Mouse (Mus musculus): ENCODE results near the gene Tcte1. TPM values are rescaled to one million over a fixed set of nuclear protein-coding genes. Genes with fewer than 3 reads are reported as not detected.

Tcte1 gene
- polyA plus RNA-seq, 1 experiment, result not detected

GRCm38 (mm10) chr17:45542129-45542528 is 18.9 kb downstream of the Tcte1 start:
- H3K4me1 ChIP-seq (ENCODE audit: control insufficient read depth), result no peaks in the 10 kb centered on the region
- peaks cover 84% of the 10 kb centered on the region for H3K27me3 ChIP-seq (ENCODE audit: control insufficient read depth)
- no peak overlapping the region for H3K4me3 ChIP-seq (replicated peaks)
- no peak for TF ChIP-seq GATA1 (IDR thresholded peaks at IDR 0.05; ENCODE audit: low read length)
- TF ChIP-seq TAL1 (IDR thresholded peaks at IDR 0.05; ENCODE audit: low read length), result no peak
- H3K9me3 ChIP-seq (ENCODE audit: control insufficient read depth, low read length), result peaks cover 3% of the 10 kb centered on the region; the same call in 1 of the 2 replicates
- no peaks in the 10 kb centered on the region for H3K36me3 ChIP-seq (ENCODE audit: control insufficient read depth)

- Histone ChIP-seq H3K4me3 (replicated peaks) (no peak overlapping the region), H3K27me3 (ENCODE audit: control insufficient read depth) (peaks cover 89% of the 10 kb centered on the region), H3K4me1 (ENCODE audit: control insufficient read depth) (no peaks in the 10 kb centered on the region), H3K36me3 (ENCODE audit: control insufficient read depth) (no peaks in the 10 kb centered on the region), H3K9me3 (ENCODE audit: control insufficient read depth, low read length) (peaks cover 3% of the 10 kb centered on the region; the same call in 1 of the 2 replicates)
- TF ChIP-seq TAL1 (IDR thresholded peaks at IDR 0.05; ENCODE audit: low read length) (no peak), GATA1 (IDR thresholded peaks at IDR 0.05; ENCODE audit: low read length) (no peak)
These were observed 19.5 kb downstream of the Tcte1 start for GRCm38 (mm10) chr17:45542705-45543104.

GRCm38 (mm10) chr17:45543115-45543514 is 19.9 kb downstream of the Tcte1 start:
- H3K9me3 ChIP-seq (ENCODE audit: control insufficient read depth, low read length), result peaks cover 3% of the 10 kb centered on the region; the same call in 1 of the 2 replicates
- H3K4me1 ChIP-seq (ENCODE audit: control insufficient read depth), result no peaks in the 10 kb centered on the region
- H3K4me3 ChIP-seq (replicated peaks), result no peak overlapping the region
- H3K27me3 ChIP-seq (ENCODE audit: control insufficient read depth), result peaks cover 91% of the 10 kb centered on the region
- TF ChIP-seq TAL1 (IDR thresholded peaks at IDR 0.05; ENCODE audit: low read length) (no peak), GATA1 (IDR thresholded peaks at IDR 0.05; ENCODE audit: low read length) (no peak)
- H3K36me3 ChIP-seq (ENCODE audit: control insufficient read depth), result no peaks in the 10 kb centered on the region

- Histone ChIP-seq H3K4me1 (ENCODE audit: control insufficient read depth) (no peaks in the 10 kb centered on the region), H3K4me3 (replicated peaks) (no peak overlapping the region), H3K27me3 (ENCODE audit: control insufficient read depth) (peaks cover 94% of the 10 kb centered on the region), H3K9me3 (ENCODE audit: control insufficient read depth, low read length) (peaks cover 5% of the 10 kb centered on the region; the same call in 1 of the 2 replicates), H3K36me3 (ENCODE audit: control insufficient read depth) (no peaks in the 10 kb centered on the region)
- TF ChIP-seq TAL1 (IDR thresholded peaks at IDR 0.05; ENCODE audit: low read length) (no peak), GATA1 (IDR thresholded peaks at IDR 0.05; ENCODE audit: low read length) (no peak)
These were observed 21.0 kb downstream of the Tcte1 start for GRCm38 (mm10) chr17:45544001-45544872.

GRCm38 (mm10) chr17:45544873-45545277 is 21.6 kb downstream of the Tcte1 start:
- Histone ChIP-seq H3K4me1 (ENCODE audit: control insufficient read depth) (no peaks in the 10 kb centered on the region; the same call in 1 of the 2 replicates), H3K9me3 (ENCODE audit: control insufficient read depth, low read length) (peaks cover 5% of the 10 kb centered on the region; the same call in 1 of the 2 replicates), H3K4me3 (replicated peaks) (no peak overlapping the region), H3K36me3 (ENCODE audit: control insufficient read depth) (no peaks in the 10 kb centered on the region), H3K27me3 (ENCODE audit: control insufficient read depth) (peaks cover 94% of the 10 kb centered on the region)
- TF ChIP-seq GATA1 (IDR thresholded peaks at IDR 0.05; ENCODE audit: low read length) (no peak), TAL1 (IDR thresholded peaks at IDR 0.05; ENCODE audit: low read length) (no peak)

- Histone ChIP-seq H3K4me3 (replicated peaks) (no peak overlapping the region), H3K36me3 (ENCODE audit: control insufficient read depth) (no peaks in the 10 kb centered on the region), H3K9me3 (ENCODE audit: control insufficient read depth, low read length) (peaks cover 5% of the 10 kb centered on the region; the same call in 1 of the 2 replicates), H3K4me1 (ENCODE audit: control insufficient read depth) (no peaks in the 10 kb centered on the region; the same call in 1 of the 2 replicates), H3K27me3 (ENCODE audit: control insufficient read depth) (peaks cover 96% of the 10 kb centered on the region)
- no peak for TF ChIP-seq GATA1 (IDR thresholded peaks at IDR 0.05; ENCODE audit: low read length)
- TF ChIP-seq TAL1 (IDR thresholded peaks at IDR 0.05; ENCODE audit: low read length), result no peak
These were observed 22.2 kb downstream of the Tcte1 start for GRCm38 (mm10) chr17:45545278-45545961.

GRCm38 (mm10) chr17:45546941-45547340 is 23.7 kb downstream of the Tcte1 start:
- Histone ChIP-seq H3K36me3 (ENCODE audit: control insufficient read depth) (no peaks in the 10 kb centered on the region), H3K9me3 (ENCODE audit: control insufficient read depth, low read length) (peaks cover 5% of the 10 kb centered on the region; the same call in 1 of the 2 replicates), H3K4me1 (ENCODE audit: control insufficient read depth) (peaks cover 1% of the 10 kb centered on the region), H3K27me3 (ENCODE audit: control insufficient read depth) (peaks cover 99% of the 10 kb centered on the region), H3K4me3 (replicated peaks) (no peak overlapping the region)
- TF ChIP-seq TAL1 (IDR thresholded peaks at IDR 0.05; ENCODE audit: low read length) (no peak), GATA1 (IDR thresholded peaks at IDR 0.05; ENCODE audit: low read length) (no peak)

- no peak overlapping the region for H3K4me3 ChIP-seq (replicated peaks)
- peaks cover 96% of the 10 kb centered on the region for H3K27me3 ChIP-seq (ENCODE audit: control insufficient read depth)
- peaks cover 5% of the 10 kb centered on the region; the same call in 1 of the 2 replicates for H3K9me3 ChIP-seq (ENCODE audit: control insufficient read depth, low read length)
- TF ChIP-seq GATA1 (IDR thresholded peaks at IDR 0.05; ENCODE audit: low read length) (no peak), TAL1 (IDR thresholded peaks at IDR 0.05; ENCODE audit: low read length) (no peak)
- peaks cover 2% of the 10 kb centered on the region for H3K4me1 ChIP-seq (ENCODE audit: control insufficient read depth)
- no peaks in the 10 kb centered on the region for H3K36me3 ChIP-seq (ENCODE audit: control insufficient read depth)
These were observed 24.4 kb downstream of the Tcte1 start for GRCm38 (mm10) chr17:45547461-45548190.
